Mouse (Mus musculus): Measurements from ENCODE around the gene Hus1b. TPM values are rescaled to one million over a fixed set of nuclear protein-coding genes. Genes with fewer than 3 reads are reported as not detected.

Hus1b gene
- 0.65 and 0.98 TPM in 2 replicates for total RNA-seq (2015)
- total RNA-seq (2017), result 0.98 and 1.3 TPM in 2 replicates

- ATAC-seq (ENCODE audit: poor library complexity, severe bottlenecking), result no peak
Observed at GRCm38 (mm10) chr13:30947540-30947939, at the start of gene Hus1b. Gene Hus1b, minus strand, starts transcription at chr13:30947759.

GRCm38 (mm10) chr13:30994249-30994858 lies 46.8 kb upstream of the Hus1b start:
- ATAC-seq (ENCODE audit: poor library complexity, severe bottlenecking), result peak; percentile 81

GRCm38 (mm10) chr13:30993819-30994218 lies 46.3 kb upstream of the Hus1b start:
- peak; percentile 70 for ATAC-seq (ENCODE audit: poor library complexity, severe bottlenecking)

GRCm38 (mm10) chr13:30990233-30990632 lies 42.7 kb upstream of the Hus1b start:
- ATAC-seq (ENCODE audit: poor library complexity, severe bottlenecking), result no peak

DNA sequence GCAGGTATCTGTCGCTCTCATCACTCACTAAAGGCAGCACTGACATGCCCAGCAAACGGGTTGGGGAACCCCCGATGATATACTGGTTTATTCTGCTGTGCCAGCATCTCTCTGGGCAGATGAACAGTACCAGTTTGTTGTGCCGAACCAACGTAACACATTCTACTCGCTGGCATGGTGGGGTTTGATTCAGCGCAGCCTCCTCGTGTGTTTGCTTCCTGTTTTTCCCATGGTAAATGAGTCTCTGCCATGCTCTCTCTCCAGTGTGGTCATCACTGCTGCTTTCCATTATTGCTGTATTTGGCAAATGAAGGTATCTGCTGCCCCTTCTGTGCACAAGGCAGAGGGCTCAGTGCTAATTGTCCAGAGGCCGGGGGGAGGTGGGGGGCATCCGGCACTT lies 42.2 kb upstream of the Hus1b start:
- no peak for ATAC-seq (ENCODE audit: poor library complexity, severe bottlenecking)

DNA sequence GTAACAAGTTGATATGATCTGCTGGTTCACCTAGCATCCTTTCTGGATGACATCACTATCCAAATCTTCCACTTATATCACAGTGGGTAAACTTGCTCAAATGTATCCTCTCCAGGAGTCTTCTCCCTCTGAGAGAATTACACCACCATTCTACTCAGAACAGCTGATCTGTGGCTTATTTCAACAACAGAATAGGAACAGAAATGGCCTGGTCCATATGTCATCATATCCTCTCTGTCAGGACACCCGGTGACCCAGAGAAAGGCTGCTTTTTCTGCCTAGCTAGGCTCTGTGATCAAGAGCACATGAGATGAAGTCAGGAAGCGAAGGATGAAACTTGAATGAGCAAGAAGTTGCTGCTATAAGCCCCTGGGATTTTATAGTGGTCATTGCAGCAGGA lies 40.1 kb upstream of the Hus1b start:
- ATAC-seq (ENCODE audit: poor library complexity, severe bottlenecking), result peak; percentile 79

GRCm38 (mm10) chr13:30986934-30987455 lies 39.4 kb upstream of the Hus1b start:
- ATAC-seq (ENCODE audit: poor library complexity, severe bottlenecking), result peak; percentile 72

GRCm38 (mm10) chr13:30985598-30986466 lies 38.3 kb upstream of the Hus1b start:
- peak; percentile 19 for ATAC-seq (ENCODE audit: poor library complexity, severe bottlenecking)

DNA sequence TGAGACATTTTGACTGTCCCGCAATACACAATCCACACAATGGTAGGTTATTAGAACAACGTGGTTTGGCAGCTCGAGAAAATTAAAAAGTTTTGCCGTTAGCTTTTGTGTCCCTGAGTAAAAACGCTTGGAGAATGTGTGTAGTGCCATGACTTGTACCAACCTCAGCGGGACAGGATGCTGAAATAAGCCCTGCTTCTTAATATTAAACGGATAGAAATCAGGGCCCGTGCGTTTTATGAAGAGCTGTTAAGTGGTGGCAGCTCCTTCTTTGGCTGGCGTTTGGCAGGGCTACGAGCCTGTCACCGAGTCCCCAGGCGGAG lies 37.7 kb upstream of the Hus1b start:
- ATAC-seq (ENCODE audit: poor library complexity, severe bottlenecking), result no peak

DNA sequence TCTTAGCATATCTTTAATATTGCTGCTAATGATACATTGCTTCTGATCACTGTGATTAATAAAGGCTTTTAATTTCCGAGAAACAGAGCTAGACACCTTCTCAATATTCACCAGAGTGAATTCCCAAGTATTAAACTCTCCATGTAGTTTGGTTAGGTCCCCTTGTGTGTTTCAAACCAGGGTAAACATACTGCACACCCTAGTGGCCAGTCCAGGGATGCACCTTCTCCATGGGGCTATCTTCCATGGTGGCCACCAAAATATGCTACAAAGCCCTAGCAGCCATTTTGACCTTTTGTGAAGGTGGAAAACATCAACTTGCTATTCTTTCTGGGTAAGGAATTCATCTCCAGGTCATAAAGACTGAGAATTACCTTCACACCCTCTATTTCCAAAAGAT lies 34.1 kb upstream of the Hus1b start:
- peak; percentile 85 for ATAC-seq (ENCODE audit: poor library complexity, severe bottlenecking)

GRCm38 (mm10) chr13:30978224-30978623 lies 30.7 kb upstream of the Hus1b start:
- no peak for ATAC-seq (ENCODE audit: poor library complexity, severe bottlenecking)

DNA sequence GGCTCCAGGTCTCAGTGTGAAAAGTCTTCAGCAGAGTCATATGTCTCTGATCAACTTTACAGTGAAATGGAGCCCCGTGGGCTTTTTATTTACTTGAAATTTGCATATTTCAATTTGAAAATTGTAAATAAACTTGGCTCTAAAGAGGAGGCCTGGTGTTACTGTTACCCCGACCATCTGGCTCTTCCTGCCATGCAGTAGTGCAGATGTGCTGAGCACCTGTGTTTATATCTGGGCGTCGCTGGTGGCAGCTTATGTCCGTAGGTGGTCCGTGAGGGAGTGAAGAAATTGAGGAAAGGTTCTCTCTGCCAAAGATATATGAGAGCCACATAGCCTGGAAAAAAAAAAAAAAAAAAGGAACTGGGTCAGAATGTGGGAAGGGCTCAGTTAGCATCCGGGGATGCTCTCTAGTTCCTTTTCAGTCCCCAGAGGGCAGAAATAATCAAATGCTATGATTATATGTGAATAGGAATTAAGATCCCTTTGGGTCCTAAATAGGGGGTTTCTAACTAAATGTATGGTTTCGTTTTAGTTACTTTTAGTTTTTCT lies 29.1 kb upstream of the Hus1b start:
- ATAC-seq (ENCODE audit: poor library complexity, severe bottlenecking), result no peak

GRCm38 (mm10) chr13:30974247-30974630 lies 26.7 kb upstream of the Hus1b start:
- no peak for ATAC-seq (ENCODE audit: poor library complexity, severe bottlenecking)

DNA sequence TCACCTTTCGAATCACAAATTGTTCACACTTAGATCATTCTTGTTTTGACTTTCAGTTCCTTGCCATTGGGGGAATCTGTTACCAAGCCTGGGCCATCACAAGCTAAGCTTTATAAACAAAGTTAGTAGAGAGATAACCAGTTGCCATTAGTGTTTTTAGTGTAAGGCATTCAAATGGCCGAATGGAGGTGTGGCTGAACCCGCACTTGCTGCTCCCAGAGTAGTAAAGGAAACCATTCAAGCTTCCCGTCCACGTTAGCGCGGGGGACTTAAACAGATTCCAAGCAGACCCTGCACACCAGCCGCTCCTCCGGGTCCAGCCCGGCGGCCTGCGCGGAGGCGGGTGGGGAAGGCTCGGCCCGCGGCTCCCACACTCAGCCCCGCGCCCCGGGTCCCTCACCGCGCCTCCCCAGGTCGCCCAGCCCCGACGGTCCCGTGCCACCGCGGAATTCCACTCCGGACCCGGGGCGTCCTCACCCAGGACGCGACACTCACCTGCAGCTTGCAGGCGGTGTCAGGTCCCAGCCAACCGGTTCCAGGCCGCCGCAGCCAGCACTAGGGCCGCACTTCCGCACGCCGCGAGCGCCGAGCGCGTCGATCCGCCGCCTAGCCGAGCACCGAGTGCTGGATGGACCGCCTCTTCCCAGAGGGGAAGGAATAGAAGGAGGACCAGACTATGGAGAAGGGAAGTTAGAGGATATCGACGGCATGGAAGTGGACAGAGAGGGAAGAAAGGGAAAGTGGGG lies 26.1 kb upstream of the Hus1b start, which contains the start of the genes Exoc2 and Gm5447:
Exoc2 (minus strand) TSS at position 593 of the 746 bp plus-strand sequence.
Gm5447 (plus strand) TSS at position 704 of the 746 bp plus-strand sequence.
- ATAC-seq (ENCODE audit: poor library complexity, severe bottlenecking), result peak; percentile 93

DNA sequence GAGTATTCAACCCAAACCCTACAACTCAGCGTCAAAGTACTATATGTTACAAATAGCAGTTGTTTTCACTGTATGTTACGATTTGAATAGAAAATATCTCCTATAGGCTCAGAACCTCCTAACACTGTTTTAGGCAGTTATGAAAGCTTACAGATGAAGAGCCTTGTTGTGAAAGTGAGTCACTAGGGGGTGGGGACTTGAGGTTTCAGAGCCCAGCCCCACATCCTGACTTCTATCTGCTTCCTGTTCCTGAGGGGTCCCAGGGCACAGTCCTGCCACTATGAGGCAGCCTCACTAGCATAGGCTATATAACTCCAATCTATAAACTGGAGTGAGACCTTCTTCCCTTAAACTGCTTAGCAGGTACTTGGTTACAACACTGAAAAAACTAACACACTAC lies 24.5 kb upstream of the Hus1b start:
- peak; percentile 81 for ATAC-seq (ENCODE audit: poor library complexity, severe bottlenecking)

GRCm38 (mm10) chr13:30971047-30971446 lies 23.5 kb upstream of the Hus1b start:
- no peak for ATAC-seq (ENCODE audit: poor library complexity, severe bottlenecking)

DNA sequence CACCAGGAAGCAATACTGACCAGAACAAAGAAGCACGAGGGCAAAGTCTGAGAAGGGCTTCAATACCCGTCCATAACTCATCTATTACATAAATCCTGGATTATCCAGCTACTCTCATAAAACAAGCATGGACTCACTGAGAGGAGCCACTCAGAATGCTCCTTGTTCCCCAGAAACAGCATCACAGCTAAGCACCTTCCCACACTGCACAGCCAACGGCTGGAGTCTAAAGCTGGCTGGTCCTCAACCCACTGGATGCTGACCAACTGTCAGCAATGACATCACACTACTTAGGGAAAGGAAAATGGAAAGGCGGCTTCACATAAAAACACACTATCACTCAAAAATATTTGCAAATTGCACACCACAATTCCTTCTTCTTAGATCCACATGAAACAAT lies 20.8 kb upstream of the Hus1b start:
- no peak for ATAC-seq (ENCODE audit: poor library complexity, severe bottlenecking)

DNA sequence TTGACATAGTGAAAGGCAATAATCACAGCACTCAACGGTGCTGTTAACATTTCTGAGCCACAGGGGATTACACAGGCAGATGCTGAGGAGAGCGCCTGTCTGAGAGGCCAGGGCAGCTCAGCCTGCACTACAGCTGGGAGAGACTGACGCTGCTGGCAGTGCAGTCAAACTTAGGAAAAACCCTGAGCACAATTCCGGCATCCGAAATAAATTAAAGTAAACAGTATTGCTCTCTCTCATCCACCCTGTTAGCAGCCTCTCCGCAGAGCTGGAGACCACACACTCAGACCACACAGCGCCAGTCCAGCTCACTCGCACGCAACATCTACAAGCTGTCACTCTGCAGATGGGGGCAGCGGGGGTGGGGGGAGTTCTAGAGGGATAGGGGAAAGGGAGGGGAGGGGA lies 18.9 kb upstream of the Hus1b start:
- no peak for ATAC-seq (ENCODE audit: poor library complexity, severe bottlenecking)

GRCm38 (mm10) chr13:30961932-30962331 lies 14.4 kb upstream of the Hus1b start:
- no peak for ATAC-seq (ENCODE audit: poor library complexity, severe bottlenecking)

- ATAC-seq (ENCODE audit: poor library complexity, severe bottlenecking), result no peak
Observed at GRCm38 (mm10) chr13:30960714-30961113, 13.2 kb upstream of the Hus1b start.

- ATAC-seq (ENCODE audit: poor library complexity, severe bottlenecking), result no peak
Observed at GRCm38 (mm10) chr13:30953580-30953979, 6.0 kb upstream of the Hus1b start.
